Mouse (Mus musculus): ENCODE data around the gene Dok5. TPM values are rescaled to one million over a fixed set of nuclear protein-coding genes. Genes with fewer than 3 reads are reported as not detected.

Gene Dok5
- polyA plus RNA-seq, 1 experiment from 2014 or later: 1.6 TPM

DNA sequence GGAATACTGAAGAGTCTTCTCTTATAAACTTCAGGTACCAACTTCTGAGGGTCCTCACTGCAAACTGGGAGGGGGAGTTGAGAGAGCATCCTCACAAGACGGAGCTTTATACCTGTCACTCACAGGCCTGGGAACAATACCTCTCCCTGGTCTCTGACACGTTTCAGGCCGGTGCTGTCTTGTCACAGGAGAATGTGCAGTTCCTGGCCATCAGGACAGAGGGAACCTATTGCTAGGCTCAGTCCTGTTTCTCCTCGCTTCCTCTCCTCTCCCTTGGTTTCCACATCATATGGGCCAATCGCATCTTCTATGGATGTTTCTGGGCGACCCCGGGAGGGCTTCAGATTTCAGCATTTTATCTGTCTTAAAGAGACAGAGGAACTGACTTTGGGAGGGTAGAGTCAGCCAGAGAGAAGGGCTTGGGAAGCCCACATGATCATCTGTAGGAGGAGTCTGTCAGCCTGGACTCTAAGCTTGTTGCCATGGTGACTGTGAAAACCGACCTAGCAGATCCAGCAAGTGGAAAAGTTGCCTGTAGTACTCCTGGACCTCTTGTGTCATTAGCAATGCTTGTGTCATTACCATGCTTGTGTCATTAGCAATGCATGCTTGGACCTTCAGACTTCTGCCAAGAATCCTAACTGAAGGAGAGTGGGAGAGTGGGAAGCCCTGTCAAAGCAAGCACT lies 59.9 kb downstream of the Dok5 start:
- DNase-seq (ENCODE audit: low spot score): no peak

GRCm38 (mm10) chr2:170795242-170795641 lies 63.6 kb downstream of the Dok5 start:
- no peak for DNase-seq (ENCODE audit: low spot score)

DNA sequence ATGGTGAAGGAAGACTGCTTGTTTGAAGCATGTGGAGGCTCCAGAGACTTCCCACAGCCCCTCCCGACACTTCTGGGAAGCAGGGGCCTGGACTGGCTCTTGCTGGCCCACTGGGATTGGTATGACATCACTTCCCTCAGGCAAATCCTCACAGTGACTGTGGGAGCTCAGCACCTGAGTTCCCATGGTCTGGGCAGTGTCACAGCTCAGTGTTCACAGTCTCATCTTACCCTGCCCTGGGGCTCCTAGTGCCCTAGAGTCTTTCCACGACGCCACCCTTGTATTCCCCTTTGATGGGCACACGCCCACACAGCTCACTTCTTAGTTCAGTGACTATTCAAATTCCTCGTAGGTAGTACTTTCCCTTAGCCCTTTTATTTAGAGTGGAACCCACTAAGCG lies 71.4 kb downstream of the Dok5 start:
- DNase-seq (ENCODE audit: low spot score): no peak

DNA sequence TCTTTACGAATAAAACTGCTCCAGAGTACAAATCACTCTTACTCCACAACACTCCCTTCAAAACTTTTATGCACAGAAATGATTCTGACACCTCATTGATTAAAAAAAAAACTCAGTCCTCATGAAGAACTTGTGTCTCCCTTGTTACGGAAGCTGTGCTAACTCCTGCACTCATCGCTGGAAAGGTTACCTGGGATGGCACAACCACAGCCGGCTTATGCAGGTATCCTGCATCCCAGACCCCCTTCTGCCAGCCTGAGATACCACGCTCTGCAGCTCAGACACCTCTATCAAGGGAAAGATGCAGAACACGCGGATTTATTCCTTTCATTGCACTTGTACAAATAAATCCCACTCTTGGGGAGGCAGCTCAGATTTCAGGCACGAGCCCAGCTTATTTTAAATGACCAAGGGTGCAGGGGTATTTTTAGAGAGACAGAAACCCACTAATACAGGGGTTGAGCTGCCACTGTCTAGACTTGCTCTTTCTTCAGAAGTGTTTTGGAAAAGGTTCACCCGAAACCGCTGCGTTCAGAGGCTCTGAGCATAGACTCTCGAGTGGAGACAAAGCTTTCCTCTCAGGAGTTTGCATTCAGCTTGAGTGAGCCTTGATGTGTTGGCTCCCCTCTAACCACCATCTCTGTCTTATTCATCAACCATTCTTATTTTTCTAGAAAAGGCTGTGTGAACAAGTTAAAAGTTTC lies 76.1 kb downstream of the Dok5 start:
- no peak for DNase-seq (ENCODE audit: low spot score)

- DNase-seq (ENCODE audit: low spot score): no peak
Observed at GRCm38 (mm10) chr2:170808259-170808789, 76.7 kb downstream of the Dok5 start.

DNA sequence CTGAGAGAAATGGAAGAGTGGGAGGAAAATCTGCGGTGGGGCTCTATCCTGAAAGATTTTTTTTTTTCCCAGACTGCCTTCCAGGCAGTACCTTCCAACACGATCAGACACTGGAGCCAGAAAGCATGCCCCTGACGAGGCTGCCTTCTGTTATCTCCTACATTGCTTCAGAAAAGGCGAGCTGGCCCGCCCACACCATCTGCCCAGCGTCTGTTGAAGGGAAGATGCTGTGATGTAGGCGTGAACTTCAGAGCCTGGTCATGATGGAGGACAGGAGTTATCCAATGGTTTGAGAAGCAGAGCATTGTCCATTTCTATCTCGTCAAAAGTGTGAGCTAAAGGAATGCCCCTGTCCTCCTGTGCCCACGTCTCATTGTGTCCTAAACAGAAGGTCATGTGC lies 79.7 kb downstream of the Dok5 start:
- DNase-seq (ENCODE audit: low spot score): no peak

DNA sequence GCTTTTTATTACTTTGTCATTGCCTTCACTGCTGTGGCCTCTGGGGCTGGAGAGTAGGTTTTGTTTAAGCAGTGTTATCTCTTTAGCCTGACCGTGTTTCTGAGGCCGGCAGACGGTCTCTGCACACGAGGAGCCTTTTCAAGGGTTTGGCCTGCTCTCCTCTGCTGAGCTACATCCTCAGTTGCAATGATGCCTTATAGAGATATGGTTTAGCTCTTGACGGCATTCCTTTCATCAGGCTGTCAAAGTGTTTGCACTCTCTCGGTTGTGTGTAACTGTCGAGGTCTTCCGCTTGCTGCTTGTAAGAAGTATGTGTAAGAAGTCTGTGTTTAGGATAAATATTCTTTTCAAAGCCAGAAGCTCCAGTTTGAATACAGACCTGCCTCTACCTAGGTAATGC lies 84.7 kb downstream of the Dok5 start:
- no peak for DNase-seq (ENCODE audit: low spot score)

GRCm38 (mm10) chr2:170817112-170817703 lies 85.6 kb downstream of the Dok5 start:
- no peak for DNase-seq (ENCODE audit: low spot score)

DNA sequence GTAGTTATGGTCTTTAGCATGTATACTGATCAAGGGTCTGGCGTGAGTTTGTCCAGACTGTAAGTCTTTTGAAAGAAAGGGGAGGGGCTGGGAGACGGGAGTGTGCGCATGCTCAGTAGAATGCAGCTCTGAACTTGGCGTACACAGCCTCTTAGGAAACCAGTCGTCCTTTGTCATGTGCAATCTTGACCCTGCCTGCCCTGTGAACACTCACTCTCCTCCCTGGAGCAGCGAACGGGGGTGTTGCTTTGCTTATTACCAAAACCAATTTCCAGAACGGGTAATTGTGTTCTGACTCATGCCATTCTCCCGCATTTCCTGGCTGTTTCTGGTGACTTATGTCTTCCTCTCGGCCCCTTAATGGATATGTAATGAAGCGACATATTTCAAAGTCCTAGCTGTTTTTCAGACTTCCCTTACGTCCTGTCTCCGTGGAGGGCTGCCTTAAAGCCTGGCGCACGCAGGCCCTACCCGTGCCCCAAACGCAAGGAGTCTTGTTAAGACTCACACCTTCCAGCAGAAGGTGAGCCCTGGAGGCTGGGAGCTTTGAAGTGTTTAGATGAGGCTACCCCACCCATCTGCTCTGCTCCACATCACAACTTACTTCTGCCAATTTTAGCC lies 95.3 kb downstream of the Dok5 start:
- no peak for DNase-seq (ENCODE audit: low spot score)

DNA sequence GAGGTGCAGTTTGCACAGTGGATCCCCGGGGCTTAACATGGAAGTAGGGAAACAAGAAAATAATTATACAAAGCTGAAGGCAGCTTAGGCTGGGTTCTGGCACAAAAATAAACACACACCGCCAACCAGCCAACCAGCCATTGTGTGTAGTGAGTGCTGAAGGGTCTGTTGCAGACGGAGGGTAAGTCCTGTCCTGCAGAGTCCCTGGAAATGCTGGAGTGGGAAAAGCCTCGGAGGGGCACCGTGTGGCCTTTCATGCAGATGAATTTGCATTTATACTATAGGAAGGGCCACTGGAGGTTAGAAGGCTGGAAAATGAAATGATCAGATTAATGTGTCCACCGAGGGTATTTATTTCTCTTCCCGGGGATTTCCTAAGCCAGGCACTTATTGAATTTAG lies 97.2 kb downstream of the Dok5 start:
- DNase-seq (ENCODE audit: low spot score): no peak

- DNase-seq (ENCODE audit: low spot score): no peak
Observed at GRCm38 (mm10) chr2:170829191-170829611, 97.6 kb downstream of the Dok5 start.

DNA sequence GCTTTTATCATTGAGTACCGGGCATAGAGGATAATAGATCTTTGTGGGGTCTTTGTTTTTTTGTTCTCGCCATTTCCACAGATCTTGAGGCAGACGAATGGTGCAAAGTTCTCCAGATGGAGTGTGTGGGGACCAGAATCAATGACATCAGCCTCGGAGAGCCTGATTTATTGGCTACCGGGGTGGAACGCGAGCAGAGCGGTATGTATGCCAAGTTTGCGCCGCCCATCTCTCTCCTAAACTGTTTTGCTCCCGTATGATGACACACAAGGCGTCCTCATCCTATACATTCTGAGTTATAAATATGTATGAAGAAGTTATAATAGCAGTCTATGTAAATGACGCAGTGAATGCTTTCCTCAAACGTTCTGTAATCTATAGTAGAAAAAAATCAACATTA lies 98.4 kb downstream of the Dok5 start:
- DNase-seq (ENCODE audit: low spot score): no peak

DNA sequence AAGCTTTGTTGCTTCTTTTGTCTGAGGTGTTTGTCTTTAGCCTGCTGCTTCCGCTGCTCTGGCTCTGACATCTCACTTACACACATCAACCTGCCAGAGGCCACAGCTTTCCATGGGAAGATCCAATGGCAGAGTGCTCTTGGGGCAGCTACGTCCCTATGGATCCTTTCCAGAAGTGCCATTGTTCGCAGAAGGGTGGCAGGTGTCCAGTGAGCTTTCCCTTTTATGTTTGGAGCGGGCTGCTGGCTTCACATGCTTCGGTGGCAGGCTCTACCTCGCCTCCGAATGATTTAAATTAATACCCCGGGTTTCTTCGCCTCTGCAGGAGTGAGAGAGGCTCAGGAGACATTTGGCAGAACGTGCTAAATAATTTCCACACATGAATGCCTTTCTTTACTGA lies 105.3 kb downstream of the Dok5 start:
- DNase-seq (ENCODE audit: low spot score): no peak

- no peak for DNase-seq (ENCODE audit: low spot score)
Observed at GRCm38 (mm10) chr2:170837363-170837762, 105.8 kb downstream of the Dok5 start.

GRCm38 (mm10) chr2:170837824-170838557 lies 106.4 kb downstream of the Dok5 start:
- DNase-seq (ENCODE audit: low spot score): no peak

DNA sequence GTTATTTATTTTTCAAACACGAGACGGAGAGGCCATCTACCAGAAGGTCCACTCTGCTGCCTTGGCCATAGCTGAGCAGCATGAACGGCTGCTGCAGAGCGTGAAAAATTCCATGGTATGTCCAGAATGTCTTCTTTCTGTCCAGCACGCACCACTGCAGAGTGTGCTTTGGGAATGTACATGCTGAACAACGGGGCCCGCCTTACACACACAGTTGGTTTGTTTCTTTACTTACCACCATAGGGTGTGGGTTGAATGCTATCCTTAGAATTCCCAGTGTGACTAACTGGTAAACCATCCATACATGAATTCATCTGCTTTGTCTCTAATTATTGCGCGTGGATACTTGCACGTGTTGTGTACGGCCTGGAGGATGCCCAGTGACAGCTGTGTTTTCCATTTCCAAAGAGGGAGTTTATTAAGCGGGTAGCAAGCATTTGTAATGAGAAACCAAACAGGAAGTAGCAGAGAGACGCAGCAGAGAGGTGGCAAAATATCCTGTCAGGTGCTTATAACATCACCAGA lies 109.9 kb downstream of the Dok5 start:
- no peak for DNase-seq (ENCODE audit: low spot score)

GRCm38 (mm10) chr2:170845511-170845910 lies 113.9 kb downstream of the Dok5 start:
- DNase-seq (ENCODE audit: low spot score): no peak

DNA sequence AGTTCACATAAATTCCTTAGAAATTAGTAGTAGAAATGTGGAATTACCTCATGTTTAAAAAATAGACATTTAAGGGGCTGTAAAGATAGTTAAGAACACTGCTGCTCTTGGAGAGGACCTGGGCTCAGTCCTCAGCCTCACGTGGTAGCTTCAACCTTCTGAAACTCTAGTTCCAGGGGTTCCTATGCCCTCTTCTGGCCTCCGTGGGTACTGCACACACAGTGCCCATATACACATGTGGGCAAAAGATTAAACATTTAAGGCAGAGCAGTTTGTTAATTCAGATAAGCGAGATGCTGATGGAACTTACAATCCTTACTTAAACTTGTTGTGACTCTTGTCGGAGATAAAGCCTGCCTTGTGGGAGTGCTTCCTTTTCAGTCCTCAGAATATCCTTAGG lies 118.5 kb downstream of the Dok5 start:
- DNase-seq (ENCODE audit: low spot score): no peak

DNA sequence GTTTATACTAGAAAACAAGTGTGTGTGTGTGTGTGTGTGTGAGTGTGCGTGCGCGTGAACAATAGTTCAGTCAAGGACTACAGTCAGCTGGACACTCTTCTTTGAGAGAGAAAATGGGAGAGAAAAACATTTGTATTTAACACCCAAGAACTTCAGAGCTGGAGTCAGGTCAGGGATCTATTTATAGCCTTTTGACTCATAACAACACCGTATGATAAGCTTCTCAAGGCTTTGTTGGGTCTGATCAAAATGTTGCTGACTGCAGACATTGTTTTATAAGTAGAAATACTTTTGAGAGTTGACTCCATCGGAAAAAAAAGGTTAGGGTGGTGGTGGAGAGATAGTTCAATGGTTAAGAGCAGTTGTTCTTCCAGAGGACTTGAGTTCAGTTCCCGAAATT lies 120.7 kb downstream of the Dok5 start:
- no peak for DNase-seq (ENCODE audit: low spot score)

DNA sequence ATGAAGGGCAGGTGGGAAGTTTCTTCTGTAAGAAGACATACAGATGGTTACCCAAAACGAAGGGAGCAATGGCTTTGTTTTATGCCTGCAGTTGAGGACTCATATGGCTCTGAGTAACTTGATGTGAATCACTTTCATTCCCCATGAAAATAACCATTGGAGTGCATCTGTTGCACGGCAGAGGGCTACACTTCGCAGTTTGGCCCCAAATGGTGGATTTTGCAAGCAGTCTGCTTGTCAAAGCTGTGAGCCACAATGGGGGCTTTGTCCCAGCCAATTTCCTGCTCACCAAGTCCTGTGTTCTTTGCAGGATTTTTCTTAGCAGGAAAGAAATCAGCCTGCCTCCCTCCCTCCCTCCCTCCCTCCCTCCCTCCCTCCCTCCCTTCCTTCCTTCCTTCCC lies 123.6 kb downstream of the Dok5 start:
- no peak for DNase-seq (ENCODE audit: low spot score)

- DNase-seq (ENCODE audit: low spot score): no peak
Observed at GRCm38 (mm10) chr2:170856085-170856484, 124.5 kb downstream of the Dok5 start.

Data from thymus, postnatal 0 days (tissue).